ENCODE assay signal across 9 mouse cellular contexts in genomic region chr5:111682899-111683298, GRCm38 (mm10). TPM values are rescaled to one million over a fixed set of nuclear protein-coding genes. Genes with fewer than 3 reads are reported as not detected.
A peak's percentile ranks its signal among the peaks of the same experiment; 100 is the strongest.
DNase-seq lines count a peak whose midpoint lies in the region; ATAC-seq and TF ChIP-seq lines count a peak whose summit lies in the region.
"Had no signal": no experiment of that assay in that cellular context is flagged by ENCODE, and none has a peak within 500 bp of the region (broad histone marks: within the 10 kb centered on the region; RNA-seq: fewer than 3 reads in every experiment).

No protein-coding gene starts in this region.

- H3K4me2 ChIP-seq in hindbrain, embryonic 15.5 days, result no peak overlapping the region
- H3K4me2 ChIP-seq in hindbrain, embryonic 16.5 days (ENCODE audit: low read length), result no peak overlapping the region

- no peak overlapping the region for H3K4me3 ChIP-seq in hindbrain, embryonic 15.5 days
- H3K4me3 ChIP-seq in hindbrain, embryonic 16.5 days (ENCODE audit: low read length), result no peak overlapping the region
- H3K4me3 ChIP-seq in bone marrow, adult 2 months (replicated peaks; ENCODE audit: control insufficient read depth, low read depth, low read length), result no peak overlapping the region

- intact Hi-C loops in heart, postnatal 25 days (cut with DNase I), result loop anchor here (1.0 to 10.0 kb wide), 3 partner anchors 171 to 408 kb away; no protein-coding TSS in a partner anchor

- 0 out of 2 replicates have a peak, but pooled peaks have one; percentile 28 for ATAC-seq in hindbrain, embryonic 15.5 days (ENCODE audit: low FRiP score, low read depth)
- no peak for ATAC-seq in hindbrain, embryonic 16.5 days
- peak; percentile 69 for ATAC-seq in megakaryocyte progenitor cell, adult 5-6 weeks (replicated peaks; ENCODE audit: poor library complexity)

- no peaks in the 10 kb centered on the region for H3K9me3 ChIP-seq in hindbrain, embryonic 15.5 days
- H3K9me3 ChIP-seq in hindbrain, embryonic 16.5 days (ENCODE audit: control insufficient read depth, low read length), result no peaks in the 10 kb centered on the region

- peaks cover 21% of the 10 kb centered on the region for H3K4me1 ChIP-seq in hindbrain, embryonic 15.5 days (replicated peaks)
- peaks cover 15% of the 10 kb centered on the region for H3K4me1 ChIP-seq in hindbrain, embryonic 16.5 days (ENCODE audit: control insufficient read depth, insufficient read depth, low read depth, low read length)
- H3K4me1 ChIP-seq in bone marrow, adult 2 months (ENCODE audit: control insufficient read depth, insufficient read depth, low read length), result no peaks in the 10 kb centered on the region

- no peak overlapping the region for H3K27ac ChIP-seq in hindbrain, embryonic 15.5 days (replicated peaks)
- no peak overlapping the region for H3K27ac ChIP-seq in hindbrain, embryonic 16.5 days (ENCODE audit: low read depth, low read length)
- H3K27ac ChIP-seq in bone marrow, adult 2 months (ENCODE audit: control insufficient read depth, insufficient read depth, low read depth, low read length, poor library complexity), result no peak overlapping the region

- peak; percentile 46 for TF ChIP-seq CTCF in bone marrow, adult 2 months (IDR thresholded peaks at IDR 0.05; ENCODE audit: control insufficient read depth, insufficient read depth, low read length)

- no peaks in the 10 kb centered on the region for H3K27me3 ChIP-seq in hindbrain, embryonic 15.5 days
- H3K27me3 ChIP-seq in hindbrain, embryonic 16.5 days (replicated peaks; ENCODE audit: control insufficient read depth, insufficient read depth, low read length), result no peaks in the 10 kb centered on the region

- no peaks in the 10 kb centered on the region for H3K36me3 ChIP-seq in hindbrain, embryonic 15.5 days
- H3K36me3 ChIP-seq in hindbrain, embryonic 16.5 days (ENCODE audit: control insufficient read depth, insufficient read depth, low read length), result no peaks in the 10 kb centered on the region

- no peak overlapping the region for H3K9ac ChIP-seq in hindbrain, embryonic 15.5 days
- H3K9ac ChIP-seq in hindbrain, embryonic 16.5 days (ENCODE audit: low read depth, low read length), result no peak overlapping the region

- no peak for TF ChIP-seq POLR2A in bone marrow, adult 2 months (IDR thresholded peaks at IDR 0.05; ENCODE audit: borderline replicate concordance, control insufficient read depth, low read depth, low read length)

- peak; percentile 29 to 30 for DNase-seq in B cell, adult 2 months
- DNase-seq in heart, postnatal 25 days (ENCODE audit: low spot score), result peak; percentile 24
- DNase-seq in right cerebral cortex, postnatal 36 days (ENCODE audit: low spot score in 2 of 2), result no peak
- no peak for DNase-seq in left cerebral cortex, adult 11 months (ENCODE audit: low spot score)

RNA-seq across cellular contexts. Expression of gene Gm26897, which starts 50.8 kb away (rescaled TPM):
- not detected in 2 replicates for polyA plus RNA-seq in hindbrain, embryonic 15.5 days (2015; fragmentation: Nextera tagmentation; extraction: Ambion mirVana)
- not detected in 2 replicates for polyA plus RNA-seq in hindbrain, embryonic 16.5 days (2015; fragmentation: Nextera tagmentation; extraction: Ambion mirVana)
- polyA plus RNA-seq in bone marrow, adult 2 months (2011; ENCODE audit: insufficient read depth, insufficient read length, low replicate concordance, missing spikeins), result not detected in 2 replicates
- not detected for total RNA-seq in heart, postnatal 25 days (2021)
- not detected in 2 replicates for total RNA-seq in megakaryocyte progenitor cell, adult 5-6 weeks (2015)
- total RNA-seq in megakaryocyte progenitor cell, adult 5-6 weeks (2017), result not detected in 2 replicates
- total RNA-seq: neutrophil, adult 5-6 weeks had no signal

Comparison
In these comparisons a context has a peak if more than half of its experiments do, and no peak if none do; other contexts are left out.
1. DNase-seq: peak in B cell, adult 2 months (2 of 2) and heart, postnatal 25 days (single experiment); none in right cerebral cortex, postnatal 36 days (0 of 2) and left cerebral cortex, adult 11 months (single experiment).